Mouse (Mus musculus) kidney, adult 2 months (tissue): ENCODE results near the gene Znrf4. TPM values are rescaled to one million over a fixed set of nuclear protein-coding genes. Genes with fewer than 3 reads are reported as not detected.

Experiments
- DNase-seq: peaks from one replicate; pipeline ENCODE4 v3.0.0; 2021
- H3K27ac ChIP-seq: fragments of 200-500 bp; 2 replicates; pipeline ENCODE4 v1.5.1; 2012; ENCODE audit warnings: low read depth, low read length, control low read depth, inconsistent platforms; ENCODE audit not compliant: insufficient read depth
- H3K27me3 ChIP-seq: fragments of 200-500 bp; replicated peaks from 2 replicates; pipeline ENCODE4 v1.6.1; 2012; ENCODE audit warnings: mild to moderate bottlenecking, moderate library complexity, low read length, inconsistent platforms; ENCODE audit not compliant: control insufficient read depth, insufficient read depth
- H3K36me3 ChIP-seq: fragments of 200-500 bp; 2 replicates; pipeline ENCODE4 v1.6.1; 2012; ENCODE audit warnings: mild to moderate bottlenecking, moderate library complexity, low read length, inconsistent platforms; ENCODE audit not compliant: control insufficient read depth, insufficient read depth
- H3K4me1 ChIP-seq: fragments of 200-500 bp; 2 replicates; pipeline ENCODE4 v1.6.1; 2011; ENCODE audit warnings: low read length; ENCODE audit not compliant: control insufficient read depth, insufficient read depth
- H3K4me3 ChIP-seq: fragments of 200-500 bp; 2 replicates; pipeline ENCODE4 v1.5.1; 2011; ENCODE audit warnings: mild to moderate bottlenecking, low read depth, low read length, control low read depth; ENCODE audit not compliant: insufficient read depth
- CTCF ChIP-seq: fragments of 200-500 bp; conservative IDR thresholded peaks from 2 replicates; pipeline ENCODE4 v1.5.1; 2011; ENCODE audit warnings: low read depth, mild to moderate bottlenecking, control low read depth, low read length, moderate library complexity, mixed read lengths; ENCODE audit not compliant: insufficient read depth, insufficient read length
- POLR2A ChIP-seq: fragments of 200-500 bp; IDR thresholded peaks from one replicate; pipeline ENCODE4 v1.6.1; 2011; ENCODE audit warnings: low read depth, low read length, control low read depth
- WGBS: fragments of 180-500 bp; shearing (Covaris S2); methylation state at CpG from one replicate; pipeline ENCODE4 v1.1.7; 2018; 5-methylcytosine and 5-hydroxymethylcytosine counted together
- polyA plus RNA-seq: library from polyadenylated mRNA; depleted of rRNA; stranded (reverse); fragments of >200 nt; gene quantifications from 2 replicates; pipeline ENCODE4 v1.2.3, GENCODE M21; 2012; rRNA removed

Gene Znrf4
- polyA plus RNA-seq, 1 experiment = 0.17 TPM

DNA sequence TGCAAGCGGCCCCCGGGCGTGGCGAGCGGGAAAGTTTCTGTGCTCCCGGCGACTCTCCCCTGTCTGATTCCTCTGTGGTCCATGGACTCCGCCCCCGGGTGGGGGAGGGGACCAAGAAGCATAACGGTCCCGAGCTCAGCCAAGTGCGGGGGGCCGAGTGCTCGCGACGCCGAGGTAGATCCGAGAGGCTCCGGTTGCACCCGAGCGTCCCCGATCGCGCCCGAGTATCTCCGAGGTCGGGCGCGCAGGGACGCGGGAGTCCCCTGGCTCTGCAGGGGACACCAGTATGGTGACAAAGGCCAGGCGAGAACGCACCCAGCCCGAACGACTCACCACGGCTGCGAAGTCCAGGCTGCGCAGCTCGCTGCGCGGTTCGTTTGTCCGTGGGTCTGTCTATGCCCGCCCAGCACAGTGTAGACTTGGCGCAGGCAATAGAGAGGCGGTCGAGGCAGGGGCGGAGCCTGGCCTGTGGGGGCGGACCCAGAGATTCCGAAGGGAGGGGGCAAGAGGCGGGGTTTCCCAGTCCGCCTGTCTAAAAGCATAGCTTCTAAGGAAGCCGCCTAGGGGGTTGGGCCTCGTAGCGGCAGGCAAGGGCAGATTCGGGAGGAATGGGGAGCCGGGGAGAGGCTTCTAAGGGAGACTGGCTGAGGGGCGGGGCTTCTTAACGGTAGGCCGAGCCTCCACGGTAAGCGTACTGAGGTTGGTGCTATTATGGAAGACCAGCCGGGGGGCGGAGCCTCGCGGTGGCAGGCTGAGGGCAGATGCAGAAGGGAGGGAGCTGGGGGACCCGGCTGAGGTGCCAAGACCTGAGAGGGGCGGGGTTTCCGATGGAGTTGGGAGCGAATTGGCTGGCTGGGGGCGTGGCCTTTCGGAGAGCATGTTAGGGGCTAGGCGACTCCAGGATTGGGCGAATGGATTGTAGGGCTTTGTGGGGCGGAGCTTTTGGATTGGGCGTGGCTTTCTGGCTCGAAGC lies 50.2 kb downstream of the Znrf4 start:
- peak; percentile 99 for DNase-seq
- peak overlapping the region; percentile 95 for H3K4me3 ChIP-seq
- H3K36me3 ChIP-seq = no peaks in the 10 kb centered on the region
- peak overlapping the region; percentile 90 for H3K27ac ChIP-seq
- H3K4me1 ChIP-seq = no peaks in the 10 kb centered on the region
- no peak for TF ChIP-seq CTCF
- no peak for TF ChIP-seq POLR2A
- no peaks in the 10 kb centered on the region for H3K27me3 ChIP-seq
- under 1% methylated on average over 76 of the region's 77 CpGs for WGBS

Other genes starting within 250 kb of the Znrf4 start
- 33.3 and 34.7 TPM in 2 replicates for gene Ticam1, start 235.6 kb downstream of the Znrf4 start, polyA plus RNA-seq
- gene Plin3, start 219.6 kb downstream of the Znrf4 start, polyA plus RNA-seq = 34.8 and 43.1 TPM in 2 replicates
- gene Arrdc5, start 212.1 kb downstream of the Znrf4 start, polyA plus RNA-seq = not detected in 2 replicates
- gene Uhrf1, start 209.1 kb downstream of the Znrf4 start, polyA plus RNA-seq = 1.2 and 2.3 TPM in 2 replicates
- 21.6 and 24.9 TPM in 2 replicates for gene Kdm4b, start 186.4 kb downstream of the Znrf4 start, polyA plus RNA-seq
- gene Ptprs, start 35.9 kb downstream of the Znrf4 start, polyA plus RNA-seq = 38.8 and 48.0 TPM in 2 replicates
- 1.7 and 2.1 TPM in 2 replicates for gene Gm20219, start 42.0 kb upstream of the Znrf4 start, polyA plus RNA-seq
- gene Safb2, start 72.2 kb upstream of the Znrf4 start, polyA plus RNA-seq = 68.4 and 77.1 TPM in 2 replicates
- gene Safb, start 72.4 kb upstream of the Znrf4 start, polyA plus RNA-seq = 67.6 and 87.0 TPM in 2 replicates
- gene 2410015M20Rik, start 97.3 kb upstream of the Znrf4 start, polyA plus RNA-seq = 440 and 549 TPM in 2 replicates
- 1,850 and 1,975 TPM in 2 replicates for gene Rpl36, start 101.0 kb upstream of the Znrf4 start, polyA plus RNA-seq
- gene Lonp1, start 114.5 kb upstream of the Znrf4 start, polyA plus RNA-seq = 123 and 128 TPM in 2 replicates
- 0.97 and 1.5 TPM in 2 replicates for gene Catsperd, start 115.7 kb upstream of the Znrf4 start, polyA plus RNA-seq
- 48.7 and 58.8 TPM in 2 replicates for gene Ranbp3, start 160.9 kb upstream of the Znrf4 start, polyA plus RNA-seq
- gene Ndufa11, start 205.3 kb upstream of the Znrf4 start, polyA plus RNA-seq = 897 and 907 TPM in 2 replicates
- gene Vmac, start 205.6 kb upstream of the Znrf4 start, polyA plus RNA-seq = 32.8 and 33.0 TPM in 2 replicates
- gene Nrtn, start 245.1 kb upstream of the Znrf4 start, polyA plus RNA-seq = 19.2 and 27.1 TPM in 2 replicates